Mouse (Mus musculus) small intestine, adult 2 months (tissue): ENCODE measurements around the gene Mfap2. TPM values are rescaled to one million over a fixed set of nuclear protein-coding genes. Genes with fewer than 3 reads are reported as not detected.

Source experiments
- H3K27ac ChIP-seq: fragments of 200-500 bp; 2 replicates; pipeline ENCODE4 v1.5.1; 2012; ENCODE audit warnings: low read depth, low read length, control low read depth, inconsistent platforms; ENCODE audit not compliant: insufficient read depth
- H3K27me3 ChIP-seq: fragments of 200-500 bp; 2 replicates; pipeline ENCODE4 v1.6.1; 2012; ENCODE audit warnings: mild to moderate bottlenecking, moderate library complexity, low read length, inconsistent platforms; ENCODE audit not compliant: control insufficient read depth, insufficient read depth
- H3K36me3 ChIP-seq: fragments of 200-500 bp; 2 replicates; pipeline ENCODE4 v1.6.1; 2012; ENCODE audit warnings: mild to moderate bottlenecking, low read length, control low read depth, inconsistent platforms; ENCODE audit not compliant: control insufficient read depth, insufficient read depth
- H3K4me1 ChIP-seq: fragments of 200-500 bp; 2 replicates; pipeline ENCODE4 v1.6.1; 2012; ENCODE audit warnings: low read length, inconsistent platforms, mixed read lengths; ENCODE audit not compliant: control insufficient read depth, insufficient read depth, insufficient read length
- H3K4me3 ChIP-seq: fragments of 200-500 bp; 2 replicates; pipeline ENCODE4 v1.5.1; 2012; ENCODE audit warnings: low read depth, mild to moderate bottlenecking, control low read depth, inconsistent platforms, low read length, moderate library complexity
- CTCF ChIP-seq: fragments of 200-500 bp; IDR thresholded peaks from 2 replicates; pipeline ENCODE4 v1.5.1; 2012; ENCODE audit warnings: low read depth, mild to moderate bottlenecking, control low read depth, inconsistent platforms, low read length, moderate library complexity, mixed read lengths; ENCODE audit not compliant: insufficient replicate concordance, insufficient read length; ENCODE audit errors: extremely low read depth
- POLR2A ChIP-seq: fragments of 200-500 bp; IDR thresholded peaks from 2 replicates; pipeline ENCODE4 v1.6.1; 2012; ENCODE audit warnings: low read depth, mild to moderate bottlenecking, control low read depth, inconsistent platforms, low read length, moderate library complexity
- WGBS: fragments of 180-500 bp; shearing (Covaris S2); methylation state at CpG from one replicate; pipeline ENCODE4 v1.1.7; 2018; 5-methylcytosine and 5-hydroxymethylcytosine counted together
- polyA plus RNA-seq: library from polyadenylated mRNA; depleted of rRNA; stranded (reverse); fragments of >200 nt; gene quantifications from 2 replicates; pipeline ENCODE4 v1.2.3, GENCODE M21; 2012

The Mfap2 gene
- polyA plus RNA-seq, 1 experiment, result 13.7 TPM

DNA sequence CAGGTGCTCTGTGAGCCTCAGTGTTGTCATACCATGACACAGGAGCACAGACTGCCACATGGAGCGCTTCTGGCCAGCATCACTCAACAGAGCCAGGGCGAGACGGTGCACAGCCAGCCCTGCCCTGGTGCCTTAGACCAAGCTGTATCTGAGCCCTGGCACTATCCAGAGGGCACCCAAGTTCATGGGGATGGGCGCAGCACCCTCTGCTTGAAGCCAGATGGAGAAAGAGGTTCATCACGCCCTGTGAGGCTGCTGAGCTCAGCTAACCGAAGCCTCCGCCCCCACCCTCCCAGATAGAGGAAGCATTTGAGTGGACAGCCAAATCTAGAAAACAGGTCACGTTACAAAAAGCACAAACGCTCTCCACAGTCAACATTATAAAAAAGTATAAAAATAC is 6.1 kb downstream of the Mfap2 start:
- no peaks in the 10 kb centered on the region for H3K4me1 ChIP-seq
- 70% methylated on average over 9 of the region's 9 CpGs for WGBS
- no peak overlapping the region for H3K27ac ChIP-seq
- no peak overlapping the region for H3K4me3 ChIP-seq
- no peaks in the 10 kb centered on the region for H3K36me3 ChIP-seq
- no peaks in the 10 kb centered on the region for H3K27me3 ChIP-seq
- TF ChIP-seq CTCF (no peak), POLR2A (no peak)

DNA sequence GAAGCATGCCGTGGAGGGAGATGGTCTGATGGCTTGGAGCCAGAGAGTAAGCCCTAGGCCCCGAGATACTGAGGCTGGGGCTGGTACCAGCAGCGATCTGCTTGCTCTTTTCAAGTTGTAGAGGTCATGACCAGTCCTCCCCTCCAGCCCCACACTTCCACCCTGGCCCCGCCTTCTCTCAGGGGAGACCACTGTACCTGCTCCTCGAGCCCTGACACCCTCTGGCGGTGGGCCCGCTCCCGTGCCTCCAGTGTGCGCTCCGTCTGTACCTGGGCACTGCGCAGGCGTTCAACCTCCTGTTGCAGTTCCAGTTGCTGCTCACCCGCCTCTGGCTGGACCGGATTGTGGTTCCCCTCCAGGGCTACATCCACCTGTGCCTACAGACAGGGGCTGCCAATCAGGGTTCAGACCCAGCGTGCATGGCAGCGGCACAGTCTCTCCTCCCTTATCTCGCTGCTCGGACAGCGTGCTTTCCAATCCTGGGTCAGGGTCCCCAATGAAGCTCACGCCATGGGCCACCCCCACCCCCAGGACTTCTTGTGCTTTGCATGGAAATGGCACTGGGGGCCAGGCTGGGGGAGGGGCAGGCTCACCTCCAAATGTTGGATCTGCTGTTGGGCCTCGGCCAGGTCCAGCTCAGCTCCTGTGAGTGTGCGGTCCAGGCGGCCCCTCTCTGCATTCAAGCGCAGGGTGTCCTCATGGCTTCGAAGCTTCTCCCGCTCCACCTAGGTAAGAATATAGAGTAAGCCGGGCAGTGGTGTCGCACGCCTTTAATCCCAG is 7.6 kb downstream of the Mfap2 start:
- WGBS, result 90% methylated on average over 29 of the region's 29 CpGs

DNA sequence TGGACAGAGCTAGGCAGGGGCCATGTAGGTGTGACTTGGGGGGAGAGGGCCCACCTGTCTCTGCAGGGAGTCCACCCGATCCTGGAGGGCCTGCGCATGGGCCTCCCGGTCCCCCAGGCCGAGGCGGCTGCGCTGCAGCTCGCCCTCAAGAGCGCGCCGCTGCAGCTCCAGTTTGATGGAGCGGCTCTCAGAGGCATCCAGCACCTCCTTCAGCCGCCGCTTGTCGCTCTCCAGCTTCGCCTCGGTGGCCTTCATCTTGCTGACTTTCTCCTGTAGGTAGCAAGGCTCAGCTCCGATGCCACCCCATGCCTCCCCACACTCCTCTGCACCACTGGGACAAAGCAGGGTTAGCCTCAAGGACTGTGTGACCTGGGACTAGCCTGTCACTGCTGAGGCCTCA is 10.0 kb downstream of the Mfap2 start:
- H3K4me3 ChIP-seq, result no peak overlapping the region
- H3K4me1 ChIP-seq, result no peaks in the 10 kb centered on the region
- 89% methylated on average over 17 of the region's 17 CpGs for WGBS
- H3K27ac ChIP-seq, result no peak overlapping the region
- no peaks in the 10 kb centered on the region for H3K36me3 ChIP-seq
- H3K27me3 ChIP-seq, result no peaks in the 10 kb centered on the region
- no peak for TF ChIP-seq CTCF
- no peak for TF ChIP-seq POLR2A

More for the DNA sequence above, 7.6 kb downstream of the Mfap2 start:
- H3K36me3 ChIP-seq, result no peaks in the 10 kb centered on the region
- no peaks in the 10 kb centered on the region for H3K27me3 ChIP-seq
- H3K4me3 ChIP-seq, result no peak overlapping the region
- H3K27ac ChIP-seq, result no peak overlapping the region
- H3K4me1 ChIP-seq, result no peaks in the 10 kb centered on the region
- TF ChIP-seq CTCF (no peak), POLR2A (no peak)

DNA sequence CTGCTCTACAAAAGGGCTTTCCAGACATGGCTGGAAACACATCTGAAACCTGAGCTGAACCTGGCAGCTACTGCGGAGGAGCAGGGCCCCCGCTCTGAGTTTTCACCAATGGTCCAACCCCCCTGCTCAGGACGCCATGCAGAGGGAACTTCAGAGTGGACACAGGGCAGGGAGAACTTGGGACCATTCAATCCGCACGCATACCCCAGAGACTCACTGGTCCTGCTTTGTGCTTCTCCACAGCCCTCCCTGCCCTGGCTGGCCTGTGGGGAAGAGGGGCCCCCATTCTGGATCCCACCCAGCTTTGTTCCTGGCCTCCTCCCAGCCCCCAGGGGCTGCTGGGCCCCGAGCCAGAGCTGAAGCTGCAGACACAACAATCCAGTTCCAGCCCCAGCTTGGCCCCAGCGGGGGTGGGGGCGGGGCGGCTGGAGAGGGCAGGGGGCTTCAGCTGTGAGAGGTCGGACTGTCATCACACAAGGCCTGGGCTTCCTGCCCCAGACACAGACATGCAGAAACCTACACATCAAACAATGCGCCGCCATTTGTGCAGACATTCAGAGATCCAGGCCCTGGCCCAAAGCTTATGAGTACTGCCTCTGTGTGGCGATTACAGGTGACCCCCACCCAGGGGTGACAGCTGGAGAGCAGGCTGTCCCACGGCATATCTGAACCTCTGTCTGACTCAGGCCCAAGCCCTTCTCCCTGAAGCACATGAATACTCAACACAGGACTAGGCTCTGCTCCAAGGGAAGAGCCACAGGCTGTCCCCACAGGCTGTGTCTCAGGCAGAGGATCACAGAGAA is 10.8 kb downstream of the Mfap2 start:
- Histone ChIP-seq H3K4me1 (no peaks in the 10 kb centered on the region), H3K27me3 (no peaks in the 10 kb centered on the region), H3K36me3 (no peaks in the 10 kb centered on the region), H3K27ac (no peak overlapping the region), H3K4me3 (no peak overlapping the region)
- TF ChIP-seq CTCF (no peak), POLR2A (no peak)
- 67% methylated on average over 14 of the region's 14 CpGs for WGBS

DNA sequence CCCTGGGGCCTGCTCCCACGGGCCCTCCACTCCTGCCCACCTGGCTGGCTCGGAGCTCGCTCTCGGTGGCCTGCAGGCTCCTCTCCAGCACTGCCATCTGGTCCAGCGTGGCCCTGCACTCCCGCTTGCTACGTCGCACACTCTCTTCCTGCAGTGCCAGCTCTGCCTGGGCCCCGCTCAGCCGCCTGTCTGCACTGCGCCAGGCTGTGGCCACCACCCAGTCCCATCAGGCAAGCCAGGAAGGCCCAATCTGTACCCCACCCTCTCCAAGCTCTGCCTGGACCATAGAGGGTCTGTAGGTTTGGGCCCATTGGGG is 11.4 kb downstream of the Mfap2 start:
- no peak for TF ChIP-seq CTCF
- no peak for TF ChIP-seq POLR2A
- H3K36me3 ChIP-seq, result no peaks in the 10 kb centered on the region
- no peaks in the 10 kb centered on the region for H3K27me3 ChIP-seq
- H3K27ac ChIP-seq, result no peak overlapping the region
- no peak overlapping the region for H3K4me3 ChIP-seq
- 79% methylated on average over 11 of the region's 11 CpGs for WGBS
- H3K4me1 ChIP-seq, result no peaks in the 10 kb centered on the region

DNA sequence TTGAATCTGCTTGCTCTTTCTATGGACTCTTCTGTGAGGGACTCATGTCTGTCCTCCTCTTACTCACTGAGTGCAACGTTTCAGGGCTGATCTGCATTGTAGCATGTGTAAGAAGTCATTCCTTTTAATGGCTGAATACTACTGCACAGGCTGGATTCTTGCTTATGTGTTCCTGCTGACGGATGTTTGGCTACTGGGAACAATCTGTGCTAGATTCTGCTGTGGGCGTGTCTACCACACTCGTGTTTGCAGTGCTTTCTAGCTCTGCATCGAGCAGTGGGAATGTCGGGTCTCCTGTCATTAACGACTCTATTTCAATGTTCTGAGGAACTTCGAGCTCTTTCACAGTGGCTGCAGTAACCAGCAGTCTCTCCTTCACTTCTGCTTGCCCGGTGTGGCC is 13.8 kb downstream of the Mfap2 start:
- 51% methylated on average over 9 of the region's 9 CpGs for WGBS
- Histone ChIP-seq H3K27me3 (no peaks in the 10 kb centered on the region), H3K27ac (no peak overlapping the region), H3K36me3 (no peaks in the 10 kb centered on the region), H3K4me3 (no peak overlapping the region), H3K4me1 (no peaks in the 10 kb centered on the region)
- TF ChIP-seq CTCF (no peak), POLR2A (no peak)

DNA sequence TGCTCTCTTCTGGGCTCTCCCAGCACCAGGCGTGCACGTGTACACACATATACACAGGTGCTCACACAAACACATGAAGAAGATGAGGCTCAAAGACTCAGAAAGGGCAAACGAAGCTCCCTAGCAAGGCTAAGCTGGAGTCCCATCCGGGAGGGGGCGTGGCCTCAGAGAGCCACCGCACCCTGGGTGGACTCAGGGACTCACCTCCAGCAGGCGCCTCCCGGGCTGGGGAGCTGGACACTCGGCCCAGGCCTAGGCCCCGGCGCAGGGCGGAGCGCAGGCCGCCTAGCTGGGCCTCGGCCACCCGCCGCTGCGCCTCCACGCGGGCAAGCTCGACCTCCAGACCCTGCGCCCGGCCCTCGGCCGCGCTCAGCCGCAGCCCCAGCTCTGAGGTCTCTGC is 14.8 kb downstream of the Mfap2 start:
- H3K4me3 ChIP-seq, result no peak overlapping the region
- TF ChIP-seq CTCF (no peak), POLR2A (no peak)
- H3K4me1 ChIP-seq, result no peaks in the 10 kb centered on the region
- no peaks in the 10 kb centered on the region for H3K36me3 ChIP-seq
- H3K27ac ChIP-seq, result no peak overlapping the region
- WGBS, result 87% methylated on average over 26 of the region's 27 CpGs
- H3K27me3 ChIP-seq, result no peaks in the 10 kb centered on the region
